Comparison of ENCODE assay signal across 9 mouse cellular contexts in genomic region chr14:21985426-21985931, GRCm38 (mm10). TPM values are rescaled to one million over a fixed set of nuclear protein-coding genes. Genes with fewer than 3 reads are reported as not detected.
DNase-seq lines count a peak whose midpoint lies in the region; ATAC-seq and TF ChIP-seq lines count a peak whose summit lies in the region.
"Had no signal": no experiment of that assay in that cellular context is flagged by ENCODE, and none has a peak within 500 bp of the region (broad histone marks: within the 10 kb centered on the region; RNA-seq: fewer than 3 reads in every experiment).

No protein-coding gene starts in this region.

- peaks cover 50% of the 10 kb centered on the region for H3K27me3 ChIP-seq in forebrain, embryonic 16.5 days (replicated peaks; ENCODE audit: control insufficient read depth, insufficient read depth, low read length)
- H3K27me3 ChIP-seq in intestine, postnatal 0 days (replicated peaks; ENCODE audit: control insufficient read depth, insufficient read depth, low read length) = no peaks in the 10 kb centered on the region
- no peaks in the 10 kb centered on the region for H3K27me3 ChIP-seq in lung, embryonic 16.5 days (ENCODE audit: control insufficient read depth, insufficient read depth, low read depth, low read length)

- TF ChIP-seq CTCF in intestine, postnatal 0 days (IDR thresholded peaks at IDR 0.05; ENCODE audit: low read depth) = no peak

- peak overlapping the region; percentile 69 for H3K9ac ChIP-seq in forebrain, embryonic 16.5 days (replicated peaks; ENCODE audit: low read depth, low read length)
- peak overlapping the region; percentile 90 for H3K9ac ChIP-seq in intestine, postnatal 0 days (ENCODE audit: low read depth, low read length)
- H3K9ac ChIP-seq in lung, embryonic 16.5 days (ENCODE audit: low read length) = peak overlapping the region; percentile 94

- peak overlapping the region; percentile 70 for H3K4me3 ChIP-seq in forebrain, embryonic 16.5 days (replicated peaks; ENCODE audit: low read length)
- peak overlapping the region; percentile 82 for H3K4me3 ChIP-seq in intestine, postnatal 0 days (ENCODE audit: low read depth, low read length)
- H3K4me3 ChIP-seq in lung, embryonic 16.5 days (ENCODE audit: low read length) = peak overlapping the region; percentile 80
- H3K4me3 ChIP-seq: erythroblast, embryonic 14.5 days had no signal

- no peak for ATAC-seq in forebrain, embryonic 16.5 days
- ATAC-seq in intestine, postnatal 0 days = no peak
- ATAC-seq in lung, embryonic 16.5 days (ENCODE audit: low read depth) = no peak
- no peak for ATAC-seq in erythroid progenitor cell, adult 5-6 weeks (replicated peaks; ENCODE audit: low FRiP score, poor library complexity, severe bottlenecking)

- H3K36me3 ChIP-seq in forebrain, embryonic 16.5 days (ENCODE audit: control insufficient read depth, insufficient read depth) = no peaks in the 10 kb centered on the region
- peaks cover 11% of the 10 kb centered on the region; the same call in 1 of the 2 replicates for H3K36me3 ChIP-seq in intestine, postnatal 0 days (ENCODE audit: control insufficient read depth, insufficient read depth)
- H3K36me3 ChIP-seq in lung, embryonic 16.5 days (ENCODE audit: control insufficient read depth, insufficient read depth, low read length) = peaks cover 11% of the 10 kb centered on the region; the same call in 1 of the 2 replicates

- H3K4me1 ChIP-seq in forebrain, embryonic 16.5 days (replicated peaks; ENCODE audit: control insufficient read depth, insufficient read depth, low read length) = peaks cover 60% of the 10 kb centered on the region
- 0 out of 2 replicates have a peak, but pooled peaks cover 2% of the 10 kb centered on the region for H3K4me1 ChIP-seq in intestine, postnatal 0 days (replicated peaks; ENCODE audit: control insufficient read depth, insufficient read depth, low read length)
- H3K4me1 ChIP-seq in lung, embryonic 16.5 days (replicated peaks; ENCODE audit: control insufficient read depth, insufficient read depth, low read length) = peaks cover 10% of the 10 kb centered on the region

- no peaks in the 10 kb centered on the region for H3K9me3 ChIP-seq in forebrain, embryonic 16.5 days (ENCODE audit: control insufficient read depth, low read length)
- no peaks in the 10 kb centered on the region for H3K9me3 ChIP-seq in intestine, postnatal 0 days (ENCODE audit: control insufficient read depth)
- H3K9me3 ChIP-seq in lung, embryonic 16.5 days (ENCODE audit: control insufficient read depth, low read length) = no peaks in the 10 kb centered on the region

- peak; percentile 54 for DNase-seq in embryo, embryonic 10 days (ENCODE audit: low spot score)
- no peak for DNase-seq in embryo, embryonic 9.5 days (ENCODE audit: extremely low spot score)
- DNase-seq in adrenal gland, adult (ENCODE audit: inconsistent age in 2 of 2, low spot score in 1 of 2) = peak; percentile 64 to 89
- peak; percentile 18 to 37 for DNase-seq in urinary bladder, postnatal 36 days (ENCODE audit: low spot score in 2 of 2)

- peak overlapping the region; percentile 88 for H3K27ac ChIP-seq in forebrain, embryonic 16.5 days (ENCODE audit: low read length)
- peak overlapping the region; percentile 71 for H3K27ac ChIP-seq in intestine, postnatal 0 days (ENCODE audit: low read depth, low read length)
- peak overlapping the region; percentile 99 for H3K27ac ChIP-seq in lung, embryonic 16.5 days (ENCODE audit: low read length)

- peak overlapping the region; percentile 87 for H3K4me2 ChIP-seq in forebrain, embryonic 16.5 days (ENCODE audit: low read length)
- peak overlapping the region; percentile 95 for H3K4me2 ChIP-seq in intestine, postnatal 0 days (replicated peaks; ENCODE audit: low read depth)
- H3K4me2 ChIP-seq in lung, embryonic 16.5 days (ENCODE audit: low read depth, low read length) = peak overlapping the region; percentile 80

- WGBS in forebrain, embryonic 16.5 days = under 1% methylated on average over 37 of the region's 37 CpGs
- WGBS in intestine, postnatal 0 days = 2% methylated on average over 37 of the region's 37 CpGs
- WGBS in lung, embryonic 16.5 days = 2% methylated on average over 36 of the region's 37 CpGs

RNA-seq across cellular contexts. Expression of gene Zfp503, which starts 3.9 kb away (rescaled TPM):
- polyA plus RNA-seq in forebrain, embryonic 16.5 days (2015; fragmentation: Nextera tagmentation; extraction: Ambion mirVana) = 5.4 and 5.5 TPM in 2 replicates
- polyA plus RNA-seq in intestine, postnatal 0 days (2015; fragmentation: Nextera tagmentation; extraction: Ambion mirVana) = 5.7 and 6.5 TPM in 2 replicates
- 14.2 and 17.1 TPM in 2 replicates for polyA plus RNA-seq in lung, embryonic 16.5 days (2015; fragmentation: Nextera tagmentation; extraction: Ambion mirVana)
- not detected in 2 replicates for total RNA-seq in erythroid progenitor cell, adult 5-6 weeks (2015; ENCODE audit: low replicate concordance)
- total RNA-seq in erythroid progenitor cell, adult 5-6 weeks (2017; ENCODE audit: low replicate concordance) = not detected in 2 replicates

RNA-seq across cellular contexts. Expression of gene Lrmda, which starts 34.0 kb away (rescaled TPM):
- 0.30 TPM in 1 of 2 replicates, not detected in the other for polyA plus RNA-seq in forebrain, embryonic 16.5 days (2015; fragmentation: Nextera tagmentation; extraction: Ambion mirVana)
- polyA plus RNA-seq in intestine, postnatal 0 days (2015; fragmentation: Nextera tagmentation; extraction: Ambion mirVana) = 0.73 and 1.8 TPM in 2 replicates
- polyA plus RNA-seq in lung, embryonic 16.5 days (2015; fragmentation: Nextera tagmentation; extraction: Ambion mirVana) = 1.2 and 1.3 TPM in 2 replicates
- total RNA-seq in erythroid progenitor cell, adult 5-6 weeks (2015; ENCODE audit: low replicate concordance) = 12.2 TPM in 1 of 2 replicates, not detected in the other
- total RNA-seq in erythroid progenitor cell, adult 5-6 weeks (2017; ENCODE audit: low replicate concordance) = not detected in 2 replicates
- polyA plus RNA-seq: erythroblast, embryonic 14.5 days had no signal
